Mouse (Mus musculus): Measurements from ENCODE around the gene Prol1.

- TF ChIP-seq USF1 (IDR thresholded peaks at IDR 0.05; ENCODE audit: low read depth) (no peak), CTCF (IDR thresholded peaks at IDR 0.05; ENCODE audit: control insufficient read depth, insufficient read depth, insufficient read length) (no peak), MYOD1 (IDR thresholded peaks at IDR 0.05; ENCODE audit: control insufficient read depth, insufficient read length, low read depth) (no peak), CEBPB (IDR thresholded peaks at IDR 0.05; ENCODE audit: low read depth) (no peak)
Measured at GRCm38 (mm10) chr5:88370578-88371232, 53.6 kb downstream of the Prol1 start.
